Mouse (Mus musculus) midbrain, embryonic 11.5 days (tissue): ENCODE results near the gene Gm1113. TPM values are rescaled to one million over a fixed set of nuclear protein-coding genes. Genes with fewer than 3 reads are reported as not detected.

Source experiments
- ATAC-seq: fragments of 200-750 bp; cut with Nextera tagmentation; 2 replicates; pipeline ENCODE4 v1.8.0; 2017; ENCODE audit warnings: moderate TSS enrichment, moderate library complexity; ENCODE audit not compliant: low FRiP score
- DNase-seq: peaks from one replicate; pipeline ENCODE4 v3.0.0; 2015; ENCODE audit warnings: low spot score; ENCODE audit errors: missing footprints
- H3K27ac ChIP-seq: fragments of 300-500 bp; sonication (generic); 2 replicates; pipeline ENCODE4 v1.5.1; 2014; ENCODE audit warnings: low read depth, low read length
- H3K27me3 ChIP-seq: fragments of 300-500 bp; sonication (generic); 2 replicates; pipeline ENCODE4 v1.6.1; 2014; ENCODE audit warnings: mild to moderate bottlenecking, low read length, moderate library complexity, mixed read lengths; ENCODE audit not compliant: control insufficient read depth, insufficient read depth
- H3K36me3 ChIP-seq: fragments of 300-500 bp; sonication (generic); 2 replicates; pipeline ENCODE4 v1.6.1; 2014; ENCODE audit warnings: mild to moderate bottlenecking, low read length, moderate library complexity, mixed read lengths; ENCODE audit not compliant: control insufficient read depth, insufficient read depth
- H3K4me1 ChIP-seq: fragments of 300-500 bp; sonication (generic); 2 replicates; pipeline ENCODE4 v1.6.1; 2014; ENCODE audit warnings: low read length; ENCODE audit not compliant: control insufficient read depth, insufficient read depth
- H3K4me2 ChIP-seq: fragments of 300-500 bp; sonication (generic); 2 replicates; pipeline ENCODE4 v1.6.1; 2014; ENCODE audit warnings: mild to moderate bottlenecking, moderate library complexity
- H3K4me3 ChIP-seq: fragments of 300-500 bp; sonication (generic); 2 replicates; pipeline ENCODE4 v1.5.1; 2014; ENCODE audit warnings: low read depth, low read length
- H3K9ac ChIP-seq: fragments of 300-500 bp; sonication (generic); 2 replicates; pipeline ENCODE4 v1.6.1; 2014; ENCODE audit warnings: low read length
- H3K9me3 ChIP-seq: fragments of 300-500 bp; sonication (generic); 2 replicates; pipeline ENCODE4 v1.6.1; 2016; ENCODE audit warnings: low read length; ENCODE audit not compliant: control insufficient read depth
- WGBS: fragments of 180-500 bp; shearing (Covaris S2); extraction: QIAGEN DNeasy Blood & Tissue Kit; methylation state at CpG from one replicate; pipeline ENCODE4 v1.1.7; 2014; 5-methylcytosine and 5-hydroxymethylcytosine counted together
- polyA plus RNA-seq: library from polyadenylated mRNA; unstranded; fragments of >200 nt; fragmentation: Nextera tagmentation; extraction: Ambion mirVana; gene quantifications from 2 replicates; pipeline ENCODE4 v1.2.1, GENCODE M21; 2014

Gm1113 gene
- polyA plus RNA-seq, 1 experiment from 2014 or later: not detected

DNA sequence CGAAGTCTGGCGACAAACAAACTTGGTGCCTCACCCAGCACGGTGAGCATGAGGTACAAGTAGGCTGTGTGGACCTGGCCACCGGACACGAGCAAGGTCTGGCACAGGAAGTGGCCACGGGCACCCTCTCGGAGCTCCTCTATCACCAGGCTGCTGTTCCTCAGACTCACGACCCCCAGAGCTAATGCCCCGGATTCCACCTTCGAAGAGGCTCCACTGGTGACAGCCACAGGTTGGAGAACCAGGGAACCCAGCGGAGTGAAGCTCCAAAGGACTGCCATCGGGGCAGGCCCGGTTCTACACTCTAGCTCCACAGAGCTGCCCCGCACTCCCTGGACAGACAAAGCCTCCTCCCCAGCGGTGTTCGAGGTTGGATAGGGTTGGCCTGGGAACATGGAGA, 1.4 kb downstream of the Gm1113 start:
- Histone ChIP-seq H3K4me3 (no peak overlapping the region), H3K4me1 (no peaks in the 10 kb centered on the region), H3K36me3 (no peaks in the 10 kb centered on the region), H3K9me3 (no peaks in the 10 kb centered on the region), H3K9ac (no peak overlapping the region), H3K27ac (no peak overlapping the region), H3K27me3 (no peaks in the 10 kb centered on the region), H3K4me2 (no peak overlapping the region)
- 90% methylated on average over 16 of the region's 16 CpGs for WGBS
- DNase-seq (no peak), ATAC-seq (no peak)

DNA sequence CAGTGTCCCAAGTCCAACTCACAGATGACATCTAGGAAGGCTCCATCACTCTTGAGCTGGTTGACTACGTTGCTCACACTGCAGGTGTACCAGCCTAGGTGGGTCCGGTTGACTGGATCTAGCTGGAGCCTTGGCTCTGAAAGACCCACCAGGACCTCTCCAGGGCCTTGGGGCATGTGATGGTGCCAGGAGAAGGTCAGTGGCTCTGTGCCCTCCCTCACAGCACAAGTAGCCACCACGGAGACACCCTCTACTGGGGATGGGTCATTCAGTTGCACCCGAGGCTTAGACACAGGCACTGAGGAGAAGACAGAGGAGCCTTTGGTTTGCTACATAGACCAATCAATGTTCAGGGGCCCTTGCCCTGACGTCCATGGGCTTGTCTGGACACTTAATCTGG, 1.9 kb downstream of the Gm1113 start:
- no peak overlapping the region for H3K27ac ChIP-seq
- H3K36me3 ChIP-seq: no peaks in the 10 kb centered on the region
- H3K4me3 ChIP-seq: no peak overlapping the region
- 88% methylated on average over 5 of the region's 5 CpGs for WGBS
- ATAC-seq (no peak), DNase-seq (no peak)
- H3K27me3 ChIP-seq: no peaks in the 10 kb centered on the region
- H3K9ac ChIP-seq: no peak overlapping the region
- no peaks in the 10 kb centered on the region for H3K4me1 ChIP-seq
- H3K9me3 ChIP-seq: no peaks in the 10 kb centered on the region
- no peak overlapping the region for H3K4me2 ChIP-seq

DNA sequence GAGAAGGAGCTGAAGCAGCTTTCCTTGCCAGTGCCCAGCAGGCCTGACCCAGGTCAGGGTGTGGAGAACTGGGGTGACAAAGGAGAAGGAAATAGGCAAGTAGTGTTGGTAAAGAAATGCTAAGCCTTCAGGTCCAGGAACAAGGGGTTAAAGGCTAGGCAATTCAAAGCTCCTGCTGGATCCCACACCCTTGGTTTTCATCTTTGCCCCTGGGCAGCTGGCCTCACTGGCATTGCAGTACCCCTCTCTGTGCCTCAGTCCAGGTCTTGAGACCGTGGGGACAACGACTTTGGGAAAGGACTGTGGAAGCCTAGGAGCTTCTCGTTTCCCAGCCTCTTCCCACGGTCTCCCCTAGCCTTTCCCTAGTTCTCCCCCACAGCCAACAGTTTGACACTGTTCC, 4.2 kb downstream of the Gm1113 start:
- Histone ChIP-seq H3K27ac (no peak overlapping the region), H3K4me3 (no peak overlapping the region), H3K9me3 (no peaks in the 10 kb centered on the region), H3K36me3 (no peaks in the 10 kb centered on the region), H3K27me3 (no peaks in the 10 kb centered on the region), H3K4me1 (no peaks in the 10 kb centered on the region), H3K4me2 (no peak overlapping the region), H3K9ac (no peak overlapping the region)
- WGBS: 84% methylated on average over 4 of the region's 4 CpGs
- ATAC-seq (no peak), DNase-seq (no peak)

DNA sequence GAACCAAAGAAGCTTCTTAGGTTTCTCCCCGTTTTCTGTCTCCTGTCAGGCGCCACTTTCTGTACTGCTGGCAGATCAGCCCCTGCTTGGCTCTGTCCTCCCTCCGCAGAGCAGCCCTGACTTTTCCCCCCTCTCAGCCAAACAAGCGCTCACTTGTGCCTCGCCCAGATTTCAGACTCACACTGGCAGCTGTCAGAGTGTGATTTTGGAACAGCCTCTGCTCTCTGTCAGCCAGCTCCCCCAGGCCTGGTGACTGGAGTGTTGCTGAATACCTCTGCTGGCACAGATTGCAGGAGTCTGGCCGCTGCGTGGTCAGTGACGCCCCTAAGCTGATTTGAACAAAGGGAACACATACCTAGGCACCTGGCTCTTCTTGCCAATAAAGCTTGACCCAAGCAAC, 9.8 kb downstream of the Gm1113 start:
- no peaks in the 10 kb centered on the region for H3K4me1 ChIP-seq
- no peaks in the 10 kb centered on the region for H3K36me3 ChIP-seq
- H3K27me3 ChIP-seq: no peaks in the 10 kb centered on the region
- no peak overlapping the region for H3K4me3 ChIP-seq
- WGBS: 60% methylated on average over 8 of the region's 8 CpGs
- DNase-seq (no peak), ATAC-seq (0 out of 2 replicates have a peak, but pooled peaks have one; percentile 31)
- H3K9ac ChIP-seq: no peak overlapping the region
- no peaks in the 10 kb centered on the region for H3K9me3 ChIP-seq
- H3K27ac ChIP-seq: no peak overlapping the region
- H3K4me2 ChIP-seq: no peak overlapping the region

DNA sequence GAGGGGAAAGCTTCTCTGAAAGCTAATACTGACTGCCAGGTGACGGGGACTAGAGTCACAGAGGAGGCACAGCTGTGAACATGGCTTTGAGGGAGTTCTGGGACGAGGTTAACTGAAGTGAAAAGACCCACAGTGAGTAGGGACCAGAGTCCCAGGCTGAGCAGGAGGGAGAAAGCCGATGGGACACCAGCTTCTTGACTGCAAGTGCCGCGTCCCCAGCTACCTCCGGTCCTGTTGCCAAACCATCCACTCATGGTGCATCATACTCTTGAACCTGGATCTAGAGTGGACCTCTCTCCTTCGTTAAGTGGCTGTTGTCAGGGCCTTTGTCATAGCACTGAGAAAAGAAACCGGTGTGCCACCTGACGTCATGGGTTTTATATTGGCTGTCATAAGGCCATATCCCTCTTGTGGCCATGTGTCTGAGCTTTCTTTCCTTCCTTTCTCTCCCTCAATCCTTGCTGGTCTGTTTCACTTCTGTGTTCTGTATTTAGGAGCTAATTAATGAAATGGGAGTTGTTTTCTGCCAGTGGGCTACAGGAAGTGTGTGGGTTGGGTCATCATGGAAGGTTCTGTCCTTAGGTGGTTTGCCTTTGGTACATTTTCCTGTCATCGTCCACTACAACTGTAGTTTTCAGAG, 15.6 kb downstream of the Gm1113 start:
- Histone ChIP-seq H3K4me3 (no peak overlapping the region), H3K36me3 (peaks cover 4% of the 10 kb centered on the region; the same call in 1 of the 2 replicates), H3K9ac (no peak overlapping the region), H3K4me1 (no peaks in the 10 kb centered on the region), H3K27ac (no peak overlapping the region), H3K9me3 (no peaks in the 10 kb centered on the region), H3K27me3 (no peaks in the 10 kb centered on the region), H3K4me2 (no peak overlapping the region)
- no peak for ATAC-seq
- WGBS: 85% methylated on average over 10 of the region's 10 CpGs
- no peak for DNase-seq

DNA sequence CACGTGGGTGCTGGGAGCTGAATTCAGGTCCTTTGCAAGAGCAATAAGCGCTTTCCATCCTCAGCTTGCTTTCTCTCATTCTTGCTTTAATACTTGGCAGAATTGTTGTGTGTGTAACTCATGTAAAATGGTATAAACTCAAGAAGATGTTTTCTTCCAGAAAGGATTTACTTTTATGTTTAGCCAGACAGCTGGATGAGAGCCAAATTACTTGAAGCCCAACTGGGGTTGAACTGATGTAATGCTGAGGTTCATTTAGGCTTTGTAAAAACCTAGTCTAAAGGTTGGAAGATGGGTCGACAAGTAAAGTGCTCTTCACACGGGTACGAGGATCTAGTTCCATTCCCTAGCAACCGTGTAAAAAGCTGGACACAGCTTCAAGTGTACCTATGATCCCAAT, 18.1 kb downstream of the Gm1113 start:
- H3K27me3 ChIP-seq: no peaks in the 10 kb centered on the region
- no peaks in the 10 kb centered on the region for H3K9me3 ChIP-seq
- no peak overlapping the region for H3K4me2 ChIP-seq
- DNase-seq (no peak), ATAC-seq (no peak)
- WGBS: 86% methylated on average over 6 of the region's 6 CpGs
- H3K36me3 ChIP-seq: peaks cover 4% of the 10 kb centered on the region; the same call in 1 of the 2 replicates
- H3K4me3 ChIP-seq: no peak overlapping the region
- H3K9ac ChIP-seq: no peak overlapping the region
- H3K4me1 ChIP-seq: no peaks in the 10 kb centered on the region
- H3K27ac ChIP-seq: no peak overlapping the region

DNA sequence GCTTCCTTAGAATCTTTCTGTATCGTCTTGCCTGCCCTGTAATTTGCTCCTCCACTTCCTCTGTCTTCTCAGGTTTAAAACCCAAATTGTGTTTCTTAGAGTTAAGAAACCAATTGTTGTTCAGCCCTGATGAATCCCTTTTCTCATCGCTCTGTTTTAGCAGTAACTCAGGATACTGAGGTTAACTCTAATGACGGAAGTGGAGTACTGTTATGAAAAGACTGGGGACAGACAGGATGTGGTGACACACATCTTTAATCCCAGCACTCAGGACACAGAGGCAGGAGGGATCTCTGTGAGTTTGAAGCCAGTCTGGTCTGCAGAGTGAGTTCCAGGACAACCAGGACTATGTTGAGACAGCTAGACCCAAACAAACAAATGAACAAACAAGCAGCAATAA, 22.6 kb downstream of the Gm1113 start:
- Histone ChIP-seq H3K4me1 (no peaks in the 10 kb centered on the region), H3K27me3 (no peaks in the 10 kb centered on the region), H3K27ac (no peak overlapping the region), H3K9ac (no peak overlapping the region), H3K4me3 (no peak overlapping the region), H3K36me3 (no peaks in the 10 kb centered on the region), H3K4me2 (no peak overlapping the region), H3K9me3 (no peaks in the 10 kb centered on the region)
- WGBS: 68% methylated on average over 3 of the region's 3 CpGs
- ATAC-seq (no peak), DNase-seq (no peak)

DNA sequence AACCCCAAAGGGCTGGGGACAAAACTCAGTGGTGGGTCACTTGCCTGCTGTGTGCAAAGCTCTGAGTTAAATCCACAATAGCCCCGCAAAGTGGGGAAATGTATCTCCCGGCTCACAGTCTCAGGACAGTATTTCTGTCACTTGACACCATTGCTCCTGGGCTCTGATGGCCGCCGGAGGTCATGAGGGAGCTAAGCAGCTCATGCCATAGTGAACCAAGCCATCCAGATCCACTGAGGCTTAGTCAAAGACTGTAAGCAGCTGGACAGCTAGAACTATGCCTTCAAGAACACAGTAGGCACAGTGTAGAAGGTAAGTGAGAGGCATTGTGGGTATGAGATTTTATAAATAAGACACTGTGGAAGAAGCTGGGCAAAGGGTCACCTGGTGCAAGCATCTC, 23.1 kb downstream of the Gm1113 start:
- ATAC-seq (no peak), DNase-seq (no peak)
- no peak overlapping the region for H3K27ac ChIP-seq
- no peak overlapping the region for H3K9ac ChIP-seq
- no peak overlapping the region for H3K4me2 ChIP-seq
- no peaks in the 10 kb centered on the region for H3K27me3 ChIP-seq
- H3K9me3 ChIP-seq: no peaks in the 10 kb centered on the region
- no peak overlapping the region for H3K4me3 ChIP-seq
- no peaks in the 10 kb centered on the region for H3K4me1 ChIP-seq
- H3K36me3 ChIP-seq: no peaks in the 10 kb centered on the region
- WGBS: 65% methylated on average over 4 of the region's 4 CpGs

DNA sequence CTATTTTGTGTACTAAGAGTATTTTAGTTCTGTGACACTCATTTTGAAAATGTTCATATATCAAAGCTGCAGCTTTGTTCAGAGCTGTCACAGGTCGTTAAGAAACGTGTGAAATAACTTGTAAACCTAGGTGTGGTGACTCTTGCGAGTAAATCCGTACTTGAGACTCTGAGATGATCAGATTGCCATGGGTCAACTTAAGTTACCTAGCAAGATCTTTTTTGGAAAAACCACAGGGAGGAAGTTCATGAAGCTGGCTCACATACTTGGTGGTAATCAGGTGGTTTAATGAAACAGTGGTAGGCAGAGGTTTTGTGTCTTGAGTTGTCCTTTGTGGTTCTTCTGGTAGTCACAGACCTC, 24.4 kb downstream of the Gm1113 start:
- no peak overlapping the region for H3K9ac ChIP-seq

More for the DNA sequence above, 24.4 kb downstream of the Gm1113 start:
- Histone ChIP-seq H3K4me2 (no peak overlapping the region), H3K36me3 (0 out of 2 replicates have a peak, but pooled peaks cover 6% of the 10 kb centered on the region), H3K4me1 (no peaks in the 10 kb centered on the region), H3K4me3 (no peak overlapping the region), H3K27ac (no peak overlapping the region), H3K27me3 (no peaks in the 10 kb centered on the region), H3K9me3 (no peaks in the 10 kb centered on the region)
- WGBS: 84% methylated on average over 4 of the region's 4 CpGs
- no peak for DNase-seq
- no peak for ATAC-seq
